Mouse (Mus musculus) lung, adult 2 months (tissue): Measurements from ENCODE around the gene Duxf3. TPM values are rescaled to one million over a fixed set of nuclear protein-coding genes. Genes with fewer than 3 reads are reported as not detected.
"Not testable (repeated sequence)": the region's sequence is repeated elsewhere in the genome, so short reads cannot be mapped to it uniquely, and the experiment has no call there.

Experiments
- DNase-seq: peaks from one replicate; pipeline ENCODE4 v3.0.0; 2022
- H3K4me1 ChIP-seq: fragments of 200-500 bp; 2 replicates; pipeline ENCODE4 v1.6.1; 2011; ENCODE audit warnings: low read length; ENCODE audit not compliant: control insufficient read depth, insufficient read depth
- H3K4me3 ChIP-seq: fragments of 200-500 bp; replicated peaks from 2 replicates; pipeline ENCODE3; 2011; ENCODE audit warnings: low read depth, mild to moderate bottlenecking, control low read depth, low read length; ENCODE audit errors: extremely low read depth
- CTCF ChIP-seq: fragments of 200-500 bp; IDR thresholded peaks from 2 replicates; pipeline ENCODE4 v1.5.1; 2011; ENCODE audit warnings: mild to moderate bottlenecking, low read length, control low read depth; ENCODE audit not compliant: insufficient read depth
- POLR2A ChIP-seq: fragments of 200-500 bp; IDR thresholded peaks from 2 replicates; pipeline ENCODE4 v1.6.1; 2011; ENCODE audit warnings: low read depth, mild to moderate bottlenecking, control low read depth, low read length, borderline replicate concordance; ENCODE audit errors: extremely low read depth
- WGBS: fragments of 180-500 bp; shearing (Covaris S2); methylation state at CpG from one replicate; pipeline ENCODE4 v1.1.7; 2018; 5-methylcytosine and 5-hydroxymethylcytosine counted together
- polyA plus RNA-seq: library from polyadenylated mRNA; depleted of rRNA; stranded (reverse); fragments of >200 nt; gene quantifications from 2 replicates; pipeline ENCODE4 v1.2.3, GENCODE M21; 2012

Duxf3 gene
- polyA plus RNA-seq, 1 experiment = not detected

DNA sequence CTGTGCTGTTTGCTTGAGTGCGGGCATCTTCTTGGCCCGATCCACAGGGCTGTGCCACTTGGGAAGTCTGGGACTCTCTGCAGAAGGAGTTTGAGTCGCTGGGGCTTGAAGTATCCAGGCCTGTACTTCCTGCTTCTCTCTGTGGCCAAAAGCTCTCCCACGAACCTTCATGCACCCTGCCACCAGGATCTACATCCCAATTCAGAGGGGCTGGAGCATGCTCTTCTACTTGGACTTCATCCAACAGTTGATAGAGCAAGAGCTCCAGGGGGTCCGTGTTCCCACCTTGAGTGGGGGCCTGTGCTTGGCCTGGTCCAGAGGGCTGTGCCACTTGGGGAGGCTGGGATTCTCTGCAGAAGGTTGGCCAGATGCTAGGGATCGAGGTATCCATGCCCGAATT is 1.4 kb downstream of the Duxf3 start:
- not testable (repeated sequence) for H3K4me1 ChIP-seq, H3K4me3 ChIP-seq
- WGBS = 82% methylated on average over 5 of the region's 7 CpGs
- DNase-seq = peak; percentile 32

DNA sequence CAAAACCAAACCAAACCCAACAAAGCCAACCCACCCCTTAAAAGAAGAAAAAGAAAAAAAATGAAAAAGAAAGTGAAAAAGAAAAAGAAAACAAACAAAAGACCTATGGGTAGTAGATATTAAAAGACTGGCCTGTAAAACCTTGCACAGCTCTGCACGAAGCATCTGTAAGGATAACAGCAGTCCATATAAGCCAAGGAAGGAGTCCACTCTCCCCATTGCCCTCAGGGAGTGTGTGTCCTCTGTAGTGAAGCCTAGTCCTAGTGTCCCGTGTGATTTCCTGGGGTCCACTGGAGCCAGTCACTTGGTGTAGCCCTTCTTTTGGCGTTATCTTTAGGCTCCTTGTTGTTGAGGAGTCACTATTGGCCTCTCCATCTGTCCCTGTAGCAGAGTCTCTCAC is 2.5 kb downstream of the Duxf3 start:
- not testable (repeated sequence) for DNase-seq, H3K4me3 ChIP-seq, H3K4me1 ChIP-seq
- 57% methylated on average over 3 of the region's 3 CpGs for WGBS

DNA sequence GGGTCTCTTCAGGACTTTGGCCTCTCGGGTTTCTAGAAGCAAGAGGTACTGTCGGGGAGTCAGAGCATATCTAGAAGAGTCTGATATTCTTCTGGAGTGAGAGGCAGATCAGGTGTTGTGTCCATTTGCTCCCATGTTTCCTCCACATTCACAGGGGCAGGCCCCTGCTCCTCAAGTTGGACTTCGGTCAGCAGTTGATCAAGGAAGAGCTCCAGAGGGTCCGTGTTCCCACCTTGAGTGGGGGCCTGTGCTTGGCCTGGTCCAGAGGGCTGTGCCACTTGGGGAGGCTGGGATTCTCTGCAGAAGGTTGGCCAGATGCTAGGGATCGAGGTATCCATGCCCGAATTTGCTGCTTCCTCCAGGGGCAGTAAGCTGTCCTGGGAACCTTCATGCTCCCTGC is 4.7 kb downstream of the Duxf3 start:
- H3K4me3 ChIP-seq, H3K4me1 ChIP-seq: not testable (repeated sequence)
- WGBS = 88% methylated on average over 3 of the region's 6 CpGs
- DNase-seq = peak; percentile 43

- DNase-seq, H3K4me3 ChIP-seq, H3K4me1 ChIP-seq: not testable (repeated sequence)
- 79% methylated on average over 4 of the region's 4 CpGs for WGBS
Observed at GRCm38 (mm10) chr10:58226357-58226756, 6.1 kb downstream of the Duxf3 start.

- not testable (repeated sequence) for H3K4me1 ChIP-seq, H3K4me3 ChIP-seq, DNase-seq
- WGBS = 80% methylated on average over 18 of the region's 18 CpGs
Observed at GRCm38 (mm10) chr10:58224827-58225785, 7.4 kb downstream of the Duxf3 start, which contains the start of gene AW822073. Gene AW822073 (minus strand): TSS chr10:58224930.

DNA sequence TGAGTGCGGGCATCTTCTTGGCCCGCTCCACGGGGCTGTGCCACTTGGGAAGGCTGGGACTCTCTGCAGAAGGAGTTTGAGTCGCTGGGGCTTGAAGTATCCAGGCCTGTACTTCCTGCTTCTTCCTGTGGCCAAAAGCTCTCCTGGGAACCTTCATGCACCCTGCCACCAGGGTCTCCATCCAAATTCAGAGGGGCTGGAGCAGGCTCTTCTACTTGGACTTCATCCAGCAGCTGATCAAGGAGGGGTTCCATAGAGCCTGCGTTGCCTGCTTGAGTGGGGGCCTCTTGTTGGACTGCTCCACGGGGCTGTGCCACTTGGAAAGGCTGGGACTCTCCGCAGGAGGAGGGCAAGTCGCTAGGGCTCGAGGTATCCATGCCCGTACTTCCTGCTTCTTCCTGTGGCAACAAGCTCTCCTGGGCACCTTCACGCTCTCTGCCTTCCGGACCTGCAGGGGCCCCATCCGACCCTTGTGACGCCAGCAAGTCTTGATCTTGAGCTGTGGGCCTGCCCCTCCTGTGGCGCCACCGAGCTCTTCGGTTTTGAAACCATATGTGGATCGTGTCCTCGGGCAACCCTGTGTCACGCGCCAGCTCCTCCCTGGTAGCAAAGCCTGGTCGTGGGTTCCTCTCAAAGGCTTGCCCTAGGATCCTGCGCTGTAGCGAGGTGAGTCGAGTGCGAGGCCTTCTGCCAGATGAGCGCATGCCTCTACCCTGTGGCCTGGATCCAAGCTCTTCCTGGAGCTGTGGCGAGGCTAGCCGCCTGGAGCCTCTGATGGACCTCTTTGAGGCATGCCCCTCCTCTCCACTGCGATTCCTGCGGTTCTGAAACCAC is 8.3 kb downstream of the Duxf3 start:
- H3K4me3 ChIP-seq, H3K4me1 ChIP-seq: not testable (repeated sequence)
- WGBS = 85% methylated on average over 31 of the region's 31 CpGs
- peak; percentile 59 for DNase-seq

- H3K4me3 ChIP-seq, H3K4me1 ChIP-seq, DNase-seq: not testable (repeated sequence)
- 89% methylated on average over 4 of the region's 6 CpGs for WGBS
Observed at GRCm38 (mm10) chr10:58223161-58223560, 9.3 kb downstream of the Duxf3 start.

DNA sequence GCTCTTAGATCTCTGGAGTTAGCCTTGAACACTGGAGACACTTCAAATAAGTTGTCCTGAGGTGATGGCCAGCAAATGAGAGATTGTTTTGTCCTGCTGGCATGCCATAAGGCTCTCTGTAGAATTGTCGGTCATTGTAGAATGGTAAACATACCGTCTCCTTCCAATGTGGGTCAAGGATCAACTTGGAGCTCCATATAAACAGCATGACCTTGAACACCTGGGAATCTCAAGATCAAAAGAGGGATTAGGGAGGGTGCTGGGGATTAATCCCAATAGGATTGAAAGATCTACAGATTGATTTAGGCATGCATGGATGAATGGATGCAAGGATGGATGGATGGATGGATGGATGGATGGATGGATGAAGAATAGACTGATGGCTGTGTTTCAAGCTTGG is 10.9 kb downstream of the Duxf3 start:
- WGBS = 92% methylated on average over 2 of the region's 2 CpGs
- not testable (repeated sequence) for DNase-seq, H3K4me1 ChIP-seq, H3K4me3 ChIP-seq

DNA sequence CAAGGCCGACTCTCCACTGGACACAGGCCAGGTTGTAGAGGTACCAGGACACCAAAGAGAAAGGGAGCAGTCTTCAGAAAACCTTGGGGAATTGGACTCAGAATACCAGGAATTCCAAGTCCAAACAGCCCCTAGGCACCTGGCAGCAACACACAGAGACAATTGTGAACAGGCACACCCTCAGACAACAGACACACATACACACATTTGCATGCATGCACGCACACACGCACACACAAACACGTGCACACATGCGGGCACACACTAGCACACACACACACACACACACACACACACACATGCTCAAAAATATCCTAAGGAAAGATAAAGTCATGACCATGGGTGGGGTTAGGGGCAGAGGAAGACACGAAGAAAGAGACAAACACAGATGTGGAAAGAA is 11.7 kb downstream of the Duxf3 start:
- WGBS = 76% methylated on average over 6 of the region's 6 CpGs
- Histone ChIP-seq H3K4me3 (no peak overlapping the region), H3K4me1 (no peaks in the 10 kb centered on the region)
- TF ChIP-seq CTCF (no peak), POLR2A (no peak)
- DNase-seq = no peak

DNA sequence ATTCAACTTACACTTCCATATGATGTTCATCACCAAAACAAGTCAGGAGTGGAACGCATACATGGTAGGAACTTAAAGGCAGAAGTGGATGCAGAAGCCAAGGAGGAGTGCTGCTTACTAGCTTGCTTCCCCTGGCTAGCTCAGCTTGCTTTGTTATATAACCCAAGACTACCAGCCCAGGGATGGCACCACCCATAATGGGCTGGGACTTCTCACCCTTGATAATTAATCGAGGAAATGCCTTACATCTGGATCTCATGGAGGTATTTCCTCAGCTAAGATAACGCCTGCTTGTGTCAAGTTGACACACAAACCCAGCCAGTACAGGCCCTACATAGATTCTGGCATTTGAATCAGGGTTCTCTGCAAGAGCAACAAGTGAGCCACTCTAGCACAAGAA is 15.1 kb downstream of the Duxf3 start:
- Histone ChIP-seq H3K4me1 (no peaks in the 10 kb centered on the region), H3K4me3 (no peak overlapping the region)
- WGBS = 79% methylated on average over 3 of the region's 3 CpGs
- DNase-seq = no peak
- TF ChIP-seq CTCF = no peak
- no peak for TF ChIP-seq POLR2A

GRCm38 (mm10) chr10:58215353-58215752 is 17.1 kb downstream of the Duxf3 start:
- Histone ChIP-seq H3K4me1 (no peaks in the 10 kb centered on the region), H3K4me3 (no peak overlapping the region)
- WGBS = 88% methylated on average over 1 of the region's 1 CpGs
- TF ChIP-seq CTCF = no peak
- no peak for TF ChIP-seq POLR2A
- DNase-seq = no peak
